Mouse (Mus musculus) midbrain, embryonic 11.5 days (tissue): ENCODE data around the gene Actn1. TPM values are rescaled to one million over a fixed set of nuclear protein-coding genes. Genes with fewer than 3 reads are reported as not detected.

Source experiments
- ATAC-seq: fragments of 200-750 bp; cut with Nextera tagmentation; 2 replicates; pipeline ENCODE4 v1.8.0; 2017; ENCODE audit warnings: moderate TSS enrichment, moderate library complexity; ENCODE audit not compliant: low FRiP score
- DNase-seq: peaks from one replicate; pipeline ENCODE4 v3.0.0; 2015; ENCODE audit warnings: low spot score; ENCODE audit errors: missing footprints
- H3K27ac ChIP-seq: fragments of 300-500 bp; sonication (generic); 2 replicates; pipeline ENCODE4 v1.5.1; 2014; ENCODE audit warnings: low read depth, low read length
- H3K27me3 ChIP-seq: fragments of 300-500 bp; sonication (generic); 2 replicates; pipeline ENCODE4 v1.6.1; 2014; ENCODE audit warnings: mild to moderate bottlenecking, low read length, moderate library complexity, mixed read lengths; ENCODE audit not compliant: control insufficient read depth, insufficient read depth
- H3K36me3 ChIP-seq: fragments of 300-500 bp; sonication (generic); 2 replicates; pipeline ENCODE4 v1.6.1; 2014; ENCODE audit warnings: mild to moderate bottlenecking, low read length, moderate library complexity, mixed read lengths; ENCODE audit not compliant: control insufficient read depth, insufficient read depth
- H3K4me1 ChIP-seq: fragments of 300-500 bp; sonication (generic); 2 replicates; pipeline ENCODE4 v1.6.1; 2014; ENCODE audit warnings: low read length; ENCODE audit not compliant: control insufficient read depth, insufficient read depth
- H3K4me2 ChIP-seq: fragments of 300-500 bp; sonication (generic); 2 replicates; pipeline ENCODE4 v1.6.1; 2014; ENCODE audit warnings: mild to moderate bottlenecking, moderate library complexity
- H3K4me3 ChIP-seq: fragments of 300-500 bp; sonication (generic); 2 replicates; pipeline ENCODE4 v1.5.1; 2014; ENCODE audit warnings: low read depth, low read length
- H3K9ac ChIP-seq: fragments of 300-500 bp; sonication (generic); 2 replicates; pipeline ENCODE4 v1.6.1; 2014; ENCODE audit warnings: low read length
- H3K9me3 ChIP-seq: fragments of 300-500 bp; sonication (generic); 2 replicates; pipeline ENCODE4 v1.6.1; 2016; ENCODE audit warnings: low read length; ENCODE audit not compliant: control insufficient read depth
- WGBS: fragments of 180-500 bp; shearing (Covaris S2); extraction: QIAGEN DNeasy Blood & Tissue Kit; methylation state at CpG from one replicate; pipeline ENCODE4 v1.1.7; 2014; 5-methylcytosine and 5-hydroxymethylcytosine counted together
- polyA plus RNA-seq: library from polyadenylated mRNA; unstranded; fragments of >200 nt; fragmentation: Nextera tagmentation; extraction: Ambion mirVana; gene quantifications from 2 replicates; pipeline ENCODE4 v1.2.1, GENCODE M21; 2014

Gene Actn1
- polyA plus RNA-seq, 1 experiment from 2014 or later: 19.9 TPM

GRCm38 (mm10) chr12:80146227-80147223 lies 113.6 kb downstream of the Actn1 start:
- Histone ChIP-seq H3K4me2 (no peak overlapping the region), H3K9ac (no peak overlapping the region), H3K27ac (no peak overlapping the region), H3K4me3 (no peak overlapping the region), H3K27me3 (no peaks in the 10 kb centered on the region), H3K4me1 (no peaks in the 10 kb centered on the region; the same call in 1 of the 2 replicates), H3K9me3 (no peaks in the 10 kb centered on the region), H3K36me3 (no peaks in the 10 kb centered on the region)
- 49% methylated on average over 21 of the region's 21 CpGs for WGBS
- DNase-seq: peak; percentile 97
- peak; percentile 61; the same call in 1 of the 2 replicates for ATAC-seq

GRCm38 (mm10) chr12:80145365-80145764 lies 114.8 kb downstream of the Actn1 start:
- Histone ChIP-seq H3K36me3 (no peaks in the 10 kb centered on the region), H3K27me3 (no peaks in the 10 kb centered on the region), H3K9ac (no peak overlapping the region), H3K27ac (no peak overlapping the region), H3K4me1 (no peaks in the 10 kb centered on the region; the same call in 1 of the 2 replicates), H3K4me3 (no peak overlapping the region), H3K9me3 (no peaks in the 10 kb centered on the region), H3K4me2 (no peak overlapping the region)
- DNase-seq: no peak
- no peak for ATAC-seq
- WGBS: 71% methylated on average over 8 of the region's 8 CpGs

DNA sequence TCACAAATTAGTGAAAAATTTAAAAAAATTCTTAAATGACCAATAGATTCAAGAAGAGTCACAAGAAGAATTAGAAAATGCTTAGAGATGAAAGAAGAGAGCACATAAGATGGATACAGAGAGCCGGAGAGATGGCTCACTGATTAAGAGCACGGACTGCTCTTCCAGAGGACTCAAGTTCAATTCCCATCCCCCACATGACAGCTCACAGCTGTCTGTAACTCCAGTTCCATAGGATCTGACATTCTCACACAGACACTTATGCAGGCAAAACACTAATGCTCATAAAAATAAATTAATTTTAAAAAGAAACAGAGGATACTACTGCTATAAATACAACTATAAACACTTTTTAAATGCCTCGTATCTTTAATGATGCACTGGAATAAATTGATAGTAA lies 115.3 kb downstream of the Actn1 start:
- 86% methylated on average over 3 of the region's 3 CpGs for WGBS
- ATAC-seq: no peak

DNA sequence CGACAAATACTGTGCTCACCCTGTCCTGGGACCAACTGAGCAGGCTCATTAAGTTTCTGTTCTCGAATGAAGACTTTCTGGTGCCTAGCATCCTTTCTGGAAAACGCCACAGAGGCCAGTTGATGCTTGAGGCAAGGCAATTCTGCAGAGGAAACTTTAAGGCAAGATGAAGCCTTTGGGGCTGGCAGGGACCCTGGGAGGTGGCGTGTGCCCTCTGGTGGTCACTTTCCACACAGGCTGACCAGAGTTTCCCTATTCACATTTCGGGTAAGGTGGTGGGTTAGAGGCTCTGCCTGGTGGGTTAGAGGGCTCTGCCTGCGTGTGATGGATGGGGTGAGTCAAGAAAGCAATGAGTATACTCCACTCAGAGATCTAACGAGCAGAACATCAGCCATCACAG lies 118.7 kb downstream of the Actn1 start:
- Histone ChIP-seq H3K4me3 (no peak overlapping the region), H3K27me3 (no peaks in the 10 kb centered on the region), H3K4me2 (no peak overlapping the region), H3K9ac (no peak overlapping the region), H3K36me3 (no peaks in the 10 kb centered on the region), H3K9me3 (no peaks in the 10 kb centered on the region), H3K4me1 (no peaks in the 10 kb centered on the region; the same call in 1 of the 2 replicates), H3K27ac (no peak overlapping the region)
- 29% methylated on average over 7 of the region's 7 CpGs for WGBS
- DNase-seq (peak; percentile 97), ATAC-seq (no peak)

More for the DNA sequence above, 115.3 kb downstream of the Actn1 start:
- no peak overlapping the region for H3K4me3 ChIP-seq
- no peaks in the 10 kb centered on the region for H3K36me3 ChIP-seq
- H3K27ac ChIP-seq: no peak overlapping the region
- H3K4me2 ChIP-seq: no peak overlapping the region
- H3K4me1 ChIP-seq: no peaks in the 10 kb centered on the region; the same call in 1 of the 2 replicates
- H3K9ac ChIP-seq: no peak overlapping the region
- H3K9me3 ChIP-seq: no peaks in the 10 kb centered on the region
- H3K27me3 ChIP-seq: no peaks in the 10 kb centered on the region
- no peak for DNase-seq

DNA sequence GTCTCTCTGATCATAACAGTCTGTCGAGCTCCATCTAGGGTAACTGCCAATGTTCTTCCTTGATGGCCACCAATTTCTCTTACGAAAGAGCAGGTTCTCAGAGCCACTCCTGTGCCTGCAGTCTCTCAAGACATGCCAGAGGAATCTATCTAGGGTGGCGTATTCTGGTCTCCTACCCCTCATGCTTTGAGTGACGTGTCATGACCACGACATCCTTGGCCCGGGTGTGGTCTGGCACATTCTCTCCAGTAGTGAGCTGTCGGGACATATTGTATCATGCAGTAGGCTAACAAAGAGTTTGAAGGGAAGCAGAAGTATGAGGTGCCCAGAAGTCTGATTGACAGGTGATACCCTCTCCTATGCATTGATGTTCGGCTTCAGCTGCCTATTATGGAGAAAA lies 119.2 kb downstream of the Actn1 start:
- no peaks in the 10 kb centered on the region for H3K36me3 ChIP-seq
- no peaks in the 10 kb centered on the region for H3K4me1 ChIP-seq
- no peak overlapping the region for H3K9ac ChIP-seq
- no peak overlapping the region for H3K4me3 ChIP-seq
- no peaks in the 10 kb centered on the region for H3K9me3 ChIP-seq
- no peaks in the 10 kb centered on the region for H3K27me3 ChIP-seq
- 90% methylated on average over 8 of the region's 8 CpGs for WGBS
- no peak overlapping the region for H3K27ac ChIP-seq
- DNase-seq (no peak), ATAC-seq (no peak)
- no peak overlapping the region for H3K4me2 ChIP-seq

DNA sequence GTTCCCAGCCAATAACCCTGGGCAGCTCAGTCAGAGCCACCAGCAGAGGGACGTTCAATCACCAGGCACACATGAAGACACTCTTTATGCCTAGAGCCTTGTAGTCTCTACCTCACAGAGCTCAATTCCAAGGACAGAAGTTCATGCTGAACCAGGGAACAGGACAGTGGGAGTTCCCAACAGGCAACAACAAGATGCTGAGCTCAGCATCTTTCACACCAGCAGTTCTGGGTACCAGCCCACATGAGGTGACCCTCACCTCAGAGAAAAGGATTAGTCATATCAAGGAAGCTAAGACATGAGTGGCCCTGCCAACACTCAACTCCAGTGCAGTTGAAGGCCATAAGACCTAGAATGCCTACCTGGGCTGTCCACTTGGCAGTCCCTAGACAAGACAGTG lies 122.4 kb downstream of the Actn1 start:
- H3K4me1 ChIP-seq: no peaks in the 10 kb centered on the region
- ATAC-seq (no peak), DNase-seq (no peak)
- H3K27me3 ChIP-seq: no peaks in the 10 kb centered on the region
- no peak overlapping the region for H3K4me2 ChIP-seq
- WGBS: 89% methylated on average over 1 of the region's 1 CpGs
- H3K36me3 ChIP-seq: no peaks in the 10 kb centered on the region
- H3K9ac ChIP-seq: no peak overlapping the region
- no peak overlapping the region for H3K27ac ChIP-seq
- no peaks in the 10 kb centered on the region for H3K9me3 ChIP-seq
- H3K4me3 ChIP-seq: no peak overlapping the region

DNA sequence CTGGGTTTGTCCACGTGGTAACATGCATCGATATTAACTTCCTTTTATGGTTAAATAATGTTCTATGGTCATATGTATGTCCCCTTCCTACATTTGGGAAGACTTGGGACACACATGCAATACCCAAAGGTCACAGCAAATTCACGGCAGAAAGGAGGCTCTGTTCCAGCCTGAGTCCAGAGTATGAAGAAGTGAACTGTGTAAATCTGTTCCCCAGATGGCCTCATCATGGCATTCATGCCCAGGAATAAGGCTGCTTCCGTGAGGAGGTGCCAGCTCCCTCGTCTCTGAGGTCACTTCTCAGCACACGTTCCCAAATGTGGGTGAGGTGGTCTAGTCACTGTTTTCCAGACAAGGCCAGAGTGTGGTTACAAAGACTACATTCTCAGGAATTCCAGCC lies 122.9 kb downstream of the Actn1 start:
- H3K4me2 ChIP-seq: no peak overlapping the region
- ATAC-seq (no peak), DNase-seq (no peak)
- H3K4me1 ChIP-seq: peaks cover 1% of the 10 kb centered on the region; the same call in 1 of the 2 replicates
- 85% methylated on average over 6 of the region's 6 CpGs for WGBS
- no peaks in the 10 kb centered on the region for H3K9me3 ChIP-seq
- H3K36me3 ChIP-seq: no peaks in the 10 kb centered on the region
- no peak overlapping the region for H3K4me3 ChIP-seq
- H3K27ac ChIP-seq: no peak overlapping the region
- no peak overlapping the region for H3K9ac ChIP-seq
- no peaks in the 10 kb centered on the region for H3K27me3 ChIP-seq

DNA sequence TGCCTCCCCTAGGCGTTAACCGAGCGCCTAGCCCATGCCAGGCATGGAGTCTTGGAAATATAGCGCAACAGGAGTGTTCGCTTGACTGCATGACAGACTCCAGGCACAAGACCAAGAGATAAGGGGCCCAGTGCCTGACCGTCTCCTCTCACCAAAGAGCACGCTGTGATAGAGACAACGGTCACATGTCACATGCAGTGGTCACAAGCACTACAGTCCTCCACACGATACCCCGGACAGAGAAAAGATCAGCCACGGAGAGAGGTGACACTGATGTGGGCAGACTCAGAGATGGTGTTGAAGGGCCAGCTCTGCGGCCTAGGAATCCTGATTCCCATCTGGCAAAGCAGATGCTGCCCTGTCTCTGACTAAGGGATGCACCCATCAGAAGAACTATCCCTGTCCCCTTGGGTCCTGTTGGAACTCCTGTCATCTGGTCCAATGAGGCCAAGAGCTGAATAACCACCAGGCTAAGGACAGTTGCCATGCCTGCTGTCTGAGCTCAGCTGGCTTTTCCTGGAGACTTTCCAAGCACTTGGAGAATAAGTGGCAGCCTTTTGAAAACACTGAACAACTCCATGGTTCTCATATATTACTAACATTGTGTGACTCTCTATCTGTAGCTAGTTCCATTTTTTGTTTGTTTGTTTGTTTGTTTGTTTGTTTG lies 123.8 kb downstream of the Actn1 start:
- H3K36me3 ChIP-seq: no peaks in the 10 kb centered on the region
- ATAC-seq: no peak
- no peaks in the 10 kb centered on the region for H3K27me3 ChIP-seq
- no peak for DNase-seq
- H3K4me1 ChIP-seq: peaks cover 10% of the 10 kb centered on the region
- H3K27ac ChIP-seq: no peak overlapping the region
- H3K4me2 ChIP-seq: no peak overlapping the region
- no peak overlapping the region for H3K9ac ChIP-seq
- 95% methylated on average over 12 of the region's 12 CpGs for WGBS
- no peak overlapping the region for H3K4me3 ChIP-seq
- H3K9me3 ChIP-seq: no peaks in the 10 kb centered on the region

GRCm38 (mm10) chr12:80135173-80135572 lies 125.0 kb downstream of the Actn1 start:
- H3K4me3 ChIP-seq: no peak overlapping the region
- no peak overlapping the region for H3K4me2 ChIP-seq
- no peaks in the 10 kb centered on the region for H3K36me3 ChIP-seq
- DNase-seq: no peak
- no peaks in the 10 kb centered on the region for H3K27me3 ChIP-seq
- no peaks in the 10 kb centered on the region for H3K9me3 ChIP-seq
- no peak overlapping the region for H3K9ac ChIP-seq
- no peak overlapping the region for H3K27ac ChIP-seq
- ATAC-seq: no peak
- H3K4me1 ChIP-seq: peaks cover 20% of the 10 kb centered on the region
- WGBS: 93% methylated on average over 8 of the region's 8 CpGs
